Mouse (Mus musculus): Measurements from ENCODE around the gene Tnfsf8.
A peak's percentile ranks its signal among the peaks of the same experiment; 100 is the strongest.

The Tnfsf8 gene

GRCm38 (mm10) chr4:63860688-63861540, at the start of gene Tnfsf8:
TSS of gene Tnfsf8 (minus strand) at chr4:63861347.
- no peak for DNase-seq

GRCm38 (mm10) chr4:63908511-63908910, 47.4 kb upstream of the Tnfsf8 start:
- no peak for DNase-seq

- DNase-seq: no peak
Measured at GRCm38 (mm10) chr4:63907473-63907872, 46.3 kb upstream of the Tnfsf8 start.

- no peak for DNase-seq
Measured at GRCm38 (mm10) chr4:63906050-63906449, 44.9 kb upstream of the Tnfsf8 start.

GRCm38 (mm10) chr4:63899081-63899523, 38.0 kb upstream of the Tnfsf8 start:
- DNase-seq: no peak

GRCm38 (mm10) chr4:63897152-63897551, 36.0 kb upstream of the Tnfsf8 start:
- no peak for DNase-seq

GRCm38 (mm10) chr4:63886156-63886555, 25.0 kb upstream of the Tnfsf8 start:
- DNase-seq: no peak

GRCm38 (mm10) chr4:63876720-63877119, 15.6 kb upstream of the Tnfsf8 start:
- DNase-seq: no peak

- DNase-seq: no peak
Measured at GRCm38 (mm10) chr4:63875480-63875879, 14.3 kb upstream of the Tnfsf8 start.

- no peak for DNase-seq
Measured at GRCm38 (mm10) chr4:63870678-63871077, 9.5 kb upstream of the Tnfsf8 start.

- DNase-seq: no peak
Measured at GRCm38 (mm10) chr4:63868770-63869169, 7.6 kb upstream of the Tnfsf8 start.

GRCm38 (mm10) chr4:63862953-63863352, 1.8 kb upstream of the Tnfsf8 start:
- DNase-seq: no peak

GRCm38 (mm10) chr4:63862092-63862697, 1.0 kb upstream of the Tnfsf8 start:
- DNase-seq: no peak

GRCm38 (mm10) chr4:63860236-63860635, 911 bp downstream of the Tnfsf8 start:
- DNase-seq: no peak

GRCm38 (mm10) chr4:63859785-63860203, 1.4 kb downstream of the Tnfsf8 start:
- DNase-seq: no peak

- DNase-seq: no peak
Measured at GRCm38 (mm10) chr4:63858646-63859224, 2.4 kb downstream of the Tnfsf8 start.

GRCm38 (mm10) chr4:63856764-63857163, 4.4 kb downstream of the Tnfsf8 start:
- no peak for DNase-seq

- no peak for DNase-seq
Measured at GRCm38 (mm10) chr4:63853782-63854386, 7.3 kb downstream of the Tnfsf8 start.

GRCm38 (mm10) chr4:63850082-63850481, 11.1 kb downstream of the Tnfsf8 start:
- DNase-seq: no peak

GRCm38 (mm10) chr4:63846881-63847597, 14.1 kb downstream of the Tnfsf8 start:
- DNase-seq: peak; percentile 37 to 45

- DNase-seq: no peak
Measured at GRCm38 (mm10) chr4:63845760-63846159, 15.4 kb downstream of the Tnfsf8 start.

GRCm38 (mm10) chr4:63843924-63844323, 17.2 kb downstream of the Tnfsf8 start:
- peak; percentile 13 to 31 for DNase-seq

- no peak for DNase-seq
Measured at GRCm38 (mm10) chr4:63842278-63842677, 18.9 kb downstream of the Tnfsf8 start.

All from cerebellum, adult 18-20 months (tissue).